Mouse (Mus musculus) kidney, adult 2 months (tissue): Measurements from ENCODE around the gene Ikzf5.

Source experiments
- CTCF ChIP-seq: fragments of 200-500 bp; conservative IDR thresholded peaks from 2 replicates; pipeline ENCODE4 v1.5.1; 2011; ENCODE audit warnings: low read depth, mild to moderate bottlenecking, control low read depth, low read length, moderate library complexity, mixed read lengths; ENCODE audit not compliant: insufficient read depth, insufficient read length
- POLR2A ChIP-seq: fragments of 200-500 bp; IDR thresholded peaks from one replicate; pipeline ENCODE4 v1.6.1; 2011; ENCODE audit warnings: low read depth, low read length, control low read depth

DNA sequence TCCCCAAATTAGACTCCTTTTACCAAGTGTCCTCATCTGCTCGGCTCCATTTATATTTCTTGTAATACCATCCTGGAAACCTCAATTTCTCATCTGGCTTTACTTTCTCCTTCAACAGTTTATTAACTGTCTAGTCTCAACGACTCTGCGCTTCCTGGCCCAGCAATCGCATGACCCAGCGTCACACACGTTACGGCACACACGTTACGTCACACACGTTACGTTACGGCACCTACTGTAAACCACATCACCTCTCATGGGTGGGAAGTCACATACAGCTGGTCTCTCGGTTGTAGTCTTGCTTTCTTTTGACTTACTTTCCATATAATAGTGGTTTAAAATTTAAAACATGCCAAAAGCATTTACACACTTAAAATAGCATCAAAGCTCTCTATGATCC is 54.2 kb downstream of the Ikzf5 start:
- TF ChIP-seq POLR2A, result no peak
- TF ChIP-seq CTCF, result no peak
